Mouse (Mus musculus) cerebellum, adult 2 months (tissue): ENCODE data around the gene 4931422A03Rik. TPM values are rescaled to one million over a fixed set of nuclear protein-coding genes. Genes with fewer than 3 reads are reported as not detected.

Source experiments
- DNase-seq, 2 experiments: peaks; one replicate each; pipeline ENCODE4 v3.0.0; 2021
- H3K27ac ChIP-seq: fragments of 200-500 bp; 2 replicates; pipeline ENCODE4 v1.5.1; 2012; ENCODE audit warnings: low read length, control low read depth, inconsistent platforms; ENCODE audit not compliant: insufficient read depth
- H3K27me3 ChIP-seq: fragments of 200-500 bp; 2 replicates; pipeline ENCODE4 v1.6.1; 2012; ENCODE audit warnings: inconsistent platforms, mild to moderate bottlenecking, low read length, moderate library complexity; ENCODE audit not compliant: control insufficient read depth, insufficient read depth
- H3K4me1 ChIP-seq: fragments of 200-500 bp; 2 replicates; pipeline ENCODE4 v1.6.1; 2011; ENCODE audit warnings: low read length; ENCODE audit not compliant: control insufficient read depth, insufficient read depth
- H3K4me3 ChIP-seq: fragments of 200-500 bp; replicated peaks from 2 replicates; pipeline ENCODE3; 2011; ENCODE audit warnings: mild to moderate bottlenecking, low read depth, low read length, control low read depth; ENCODE audit not compliant: insufficient read depth
- CTCF ChIP-seq: fragments of 200-500 bp; IDR thresholded peaks from 2 replicates; pipeline ENCODE4 v1.5.1; 2011; ENCODE audit warnings: low read depth, mild to moderate bottlenecking, control low read depth, low read length, moderate library complexity, borderline replicate concordance; ENCODE audit not compliant: insufficient read depth
- POLR2A ChIP-seq: fragments of 200-500 bp; IDR thresholded peaks from 2 replicates; pipeline ENCODE4 v1.6.1; 2011; ENCODE audit warnings: low read length, control low read depth, borderline replicate concordance; ENCODE audit not compliant: insufficient read depth
- WGBS: fragments of 180-500 bp; shearing (Covaris S2); methylation state at CpG from one replicate; pipeline ENCODE4 v1.1.7; 2018; 5-methylcytosine and 5-hydroxymethylcytosine counted together
- polyA plus RNA-seq: library from polyadenylated mRNA; depleted of rRNA; stranded (reverse); fragments of >200 nt; gene quantifications from 2 replicates; pipeline ENCODE4 v1.2.3, GENCODE M21; 2012

The 4931422A03Rik gene
- polyA plus RNA-seq, 1 experiment = not detected

- no peaks in the 10 kb centered on the region for H3K27me3 ChIP-seq
- 90% methylated on average over 1 of the region's 1 CpGs for whole genome bisulfite sequencing
- no peak for DNase-seq
- no peaks in the 10 kb centered on the region for H3K4me1 ChIP-seq
- H3K4me3 ChIP-seq = no peak overlapping the region
- no peak for TF ChIP-seq CTCF
- TF ChIP-seq POLR2A = no peak
- no peak overlapping the region for H3K27ac ChIP-seq
Observed at GRCm38 (mm10) chr2:104058381-104058780, 30.2 kb upstream of the 4931422A03Rik start.

GRCm38 (mm10) chr2:104044479-104045080, 16.4 kb upstream of the 4931422A03Rik start:
- no peaks in the 10 kb centered on the region for H3K27me3 ChIP-seq
- no peak for DNase-seq
- 82% methylated on average over 1 of the region's 1 CpGs for WGBS
- no peaks in the 10 kb centered on the region; the same call in 1 of the 2 replicates for H3K4me1 ChIP-seq
- H3K4me3 ChIP-seq = no peak overlapping the region
- TF ChIP-seq CTCF (no peak), POLR2A (no peak)
- H3K27ac ChIP-seq = no peak overlapping the region

- Histone ChIP-seq H3K27me3 (no peaks in the 10 kb centered on the region), H3K27ac (no peak overlapping the region), H3K4me3 (no peak overlapping the region), H3K4me1 (no peaks in the 10 kb centered on the region; the same call in 1 of the 2 replicates)
- DNase-seq = no peak
- TF ChIP-seq CTCF = no peak
- TF ChIP-seq POLR2A = no peak
- WGBS = 44% methylated on average over 5 of the region's 5 CpGs
Observed at GRCm38 (mm10) chr2:104043624-104044478, 15.7 kb upstream of the 4931422A03Rik start.

GRCm38 (mm10) chr2:104042766-104043165, 14.6 kb upstream of the 4931422A03Rik start:
- Histone ChIP-seq H3K27me3 (no peaks in the 10 kb centered on the region), H3K27ac (no peak overlapping the region), H3K4me1 (no peaks in the 10 kb centered on the region; the same call in 1 of the 2 replicates), H3K4me3 (no peak overlapping the region)
- TF ChIP-seq POLR2A (no peak), CTCF (no peak)
- 95% methylated on average over 15 of the region's 15 CpGs for WGBS
- no peak for DNase-seq

- TF ChIP-seq CTCF (no peak), POLR2A (no peak)
Observed at GRCm38 (mm10) chr2:104041632-104042031, 13.5 kb upstream of the 4931422A03Rik start.

GRCm38 (mm10) chr2:104038236-104038635, 10.1 kb upstream of the 4931422A03Rik start:
- Histone ChIP-seq H3K27me3 (no peaks in the 10 kb centered on the region), H3K27ac (no peak overlapping the region), H3K4me1 (no peaks in the 10 kb centered on the region; the same call in 1 of the 2 replicates), H3K4me3 (no peak overlapping the region)
- WGBS = 58% methylated on average over 2 of the region's 2 CpGs
- TF ChIP-seq CTCF = no peak
- no peak for TF ChIP-seq POLR2A
- no peak for DNase-seq

More at GRCm38 (mm10) chr2:104041632-104042031, 13.5 kb upstream of the 4931422A03Rik start:
- H3K27ac ChIP-seq = no peak overlapping the region
- DNase-seq = peak in 1 of 2 experiments; percentile 11
- 16% methylated on average over 5 of the region's 5 CpGs for WGBS
- no peak overlapping the region for H3K4me3 ChIP-seq
- H3K27me3 ChIP-seq = no peaks in the 10 kb centered on the region
- no peaks in the 10 kb centered on the region; the same call in 1 of the 2 replicates for H3K4me1 ChIP-seq

- TF ChIP-seq CTCF = no peak
- no peak for TF ChIP-seq POLR2A
- Histone ChIP-seq H3K27me3 (no peaks in the 10 kb centered on the region), H3K4me1 (no peaks in the 10 kb centered on the region; the same call in 1 of the 2 replicates), H3K27ac (no peak overlapping the region), H3K4me3 (no peak overlapping the region)
- WGBS = 63% methylated on average over 3 of the region's 3 CpGs
- DNase-seq = no peak
Observed at GRCm38 (mm10) chr2:104036316-104036715, 8.2 kb upstream of the 4931422A03Rik start.
